Mouse (Mus musculus) splenic B cell, adult 2 months (primary cell): Measurements from ENCODE around the gene Dtymk.
"Not testable (repeated sequence)": the region's sequence is repeated elsewhere in the genome, so short reads cannot be mapped to it uniquely, and the experiment has no call there.

Experiments used
- DNase-seq: peaks from one replicate; pipeline ENCODE4 v3.0.0-alpha.2; 2011; ENCODE audit warnings: low read depth, low spot score
- H3K27me3 ChIP-seq: 2 replicates; pipeline ENCODE4 v1.6.1; 2012; ENCODE audit warnings: mild to moderate bottlenecking, low read length, moderate library complexity, mixed read lengths; ENCODE audit not compliant: control insufficient read depth, poor library complexity, insufficient read depth, severe bottlenecking
- H3K36me3 ChIP-seq: 2 replicates; pipeline ENCODE4 v1.6.1; 2012; ENCODE audit warnings: mild to moderate bottlenecking, low read length, moderate library complexity, mixed read lengths; ENCODE audit not compliant: control insufficient read depth, poor library complexity, insufficient read depth, severe bottlenecking

Dtymk gene

DNA sequence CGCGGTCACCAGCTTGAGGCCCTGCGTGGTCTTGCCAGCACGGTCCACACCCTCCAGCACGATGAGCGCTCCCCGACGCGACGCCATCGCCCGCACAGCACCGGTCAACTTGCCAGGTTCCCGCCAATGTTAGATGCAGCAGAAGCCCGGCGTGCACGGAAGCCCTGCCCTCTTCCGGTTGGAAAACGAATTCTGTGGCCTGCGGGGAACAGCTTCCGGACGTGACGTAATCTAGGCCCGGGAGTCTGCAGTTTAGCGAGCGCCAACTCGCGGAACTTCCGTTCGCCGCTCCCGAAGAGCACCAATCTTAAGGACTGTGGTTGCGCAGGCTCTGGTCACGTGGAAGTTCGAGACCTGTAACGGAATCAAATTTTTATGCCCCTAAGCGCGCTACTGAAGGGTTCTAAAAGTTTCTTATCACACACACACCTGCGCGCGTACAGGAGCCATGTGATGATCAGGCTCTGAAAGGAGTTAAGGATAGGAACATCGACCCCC is at the start of gene Dtymk:
Gene Dtymk, minus strand, starts transcription at position 194 of the 498 bp plus-strand sequence.
- Histone ChIP-seq H3K27me3 (no peaks in the 10 kb centered on the region), H3K36me3 (peaks cover 7% of the 10 kb centered on the region)
- peak; percentile 95 for DNase-seq

DNA sequence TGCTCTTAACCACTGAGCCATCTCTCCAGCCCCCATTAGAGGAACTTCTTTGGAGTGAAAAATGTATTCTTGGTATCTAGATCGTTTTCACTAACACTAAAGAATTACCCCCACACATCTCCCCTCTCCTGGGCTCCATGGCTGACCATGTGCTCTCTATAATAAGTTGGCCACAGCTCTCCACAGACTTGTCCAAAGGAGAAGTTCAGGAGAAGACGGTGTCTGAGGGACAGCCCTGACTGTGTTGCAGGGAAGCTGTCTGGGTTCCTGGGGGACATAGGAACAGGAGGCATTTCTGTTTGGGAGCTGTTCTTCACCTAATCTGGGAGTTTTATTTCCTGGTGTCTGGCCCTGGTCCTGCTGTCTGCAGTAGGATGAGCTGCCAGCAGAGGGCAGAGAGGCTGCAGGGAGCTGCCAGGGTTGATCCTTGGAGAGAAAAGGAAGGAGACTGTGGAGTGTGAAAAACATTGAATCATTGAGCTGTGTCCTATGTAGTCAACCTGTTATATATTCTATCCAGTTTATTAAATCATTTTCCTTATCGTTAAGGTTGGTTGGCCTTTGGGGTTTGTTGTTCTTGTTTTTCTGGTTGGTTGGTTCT is 44.1 kb upstream of the Dtymk start:
- not testable (repeated sequence) for H3K36me3 ChIP-seq, DNase-seq, H3K27me3 ChIP-seq

DNA sequence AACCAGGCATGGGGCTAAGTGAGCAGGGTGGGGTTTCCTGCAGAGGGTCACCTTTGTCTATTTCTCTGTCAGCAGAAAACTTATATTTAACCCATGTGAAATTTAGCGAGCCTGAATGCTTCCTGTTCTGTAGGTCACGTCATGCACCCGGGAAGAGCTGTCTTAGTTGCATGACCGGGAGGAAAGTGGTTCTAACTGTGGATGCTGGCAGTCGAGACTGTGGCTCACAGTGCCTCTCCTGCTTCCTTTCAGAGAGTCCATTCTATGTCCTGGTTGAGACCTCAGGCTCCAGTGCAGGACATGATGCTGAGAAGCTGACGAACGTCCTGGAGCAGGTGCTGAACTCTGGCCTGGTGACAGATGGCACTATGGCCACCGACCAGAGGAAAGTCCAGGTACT is 36.8 kb upstream of the Dtymk start:
- H3K27me3 ChIP-seq, H3K36me3 ChIP-seq, DNase-seq: not testable (repeated sequence)

DNA sequence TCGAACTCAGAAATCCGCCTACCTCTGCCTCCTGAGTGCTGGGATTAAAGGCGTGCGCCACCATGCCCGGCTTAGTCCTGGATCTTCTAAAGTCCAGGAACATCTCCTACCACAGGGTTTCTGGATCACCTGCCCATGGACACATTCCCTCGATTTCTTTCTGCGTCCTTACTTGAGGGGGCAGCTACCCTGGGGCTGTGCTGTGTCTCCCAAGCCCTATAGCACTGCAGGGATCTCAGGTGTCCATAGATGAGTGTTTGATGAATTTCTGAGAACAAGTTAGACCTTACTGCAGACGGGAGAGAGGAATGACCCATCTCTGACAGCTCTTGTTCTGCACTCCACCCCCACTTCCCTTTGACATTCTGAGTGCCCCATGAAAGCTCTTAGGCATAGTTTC is 35.6 kb upstream of the Dtymk start:
- Histone ChIP-seq H3K36me3 (peaks cover 7% of the 10 kb centered on the region), H3K27me3 (no peaks in the 10 kb centered on the region)
- DNase-seq: no peak

DNA sequence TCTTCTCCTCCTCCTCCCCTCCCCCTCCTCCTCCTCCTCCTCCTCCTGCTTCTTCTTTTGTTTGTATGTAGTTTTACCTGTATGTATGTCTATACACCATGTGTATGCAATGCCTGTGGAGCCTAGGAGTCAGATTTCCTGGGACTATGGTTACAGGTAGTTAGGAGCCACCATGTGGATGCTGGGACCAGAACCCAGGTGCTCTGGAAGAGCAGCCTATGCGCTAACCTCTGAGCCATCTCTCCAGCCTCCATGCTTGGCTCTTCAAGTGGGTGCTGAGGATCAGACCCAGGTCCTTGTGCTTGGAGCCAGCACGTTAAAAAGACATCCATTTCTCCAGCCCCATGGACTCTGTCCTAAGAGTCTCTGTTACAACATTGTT is 34.8 kb upstream of the Dtymk start:
- DNase-seq: no peak
- Histone ChIP-seq H3K36me3 (peaks cover 7% of the 10 kb centered on the region), H3K27me3 (no peaks in the 10 kb centered on the region)

DNA sequence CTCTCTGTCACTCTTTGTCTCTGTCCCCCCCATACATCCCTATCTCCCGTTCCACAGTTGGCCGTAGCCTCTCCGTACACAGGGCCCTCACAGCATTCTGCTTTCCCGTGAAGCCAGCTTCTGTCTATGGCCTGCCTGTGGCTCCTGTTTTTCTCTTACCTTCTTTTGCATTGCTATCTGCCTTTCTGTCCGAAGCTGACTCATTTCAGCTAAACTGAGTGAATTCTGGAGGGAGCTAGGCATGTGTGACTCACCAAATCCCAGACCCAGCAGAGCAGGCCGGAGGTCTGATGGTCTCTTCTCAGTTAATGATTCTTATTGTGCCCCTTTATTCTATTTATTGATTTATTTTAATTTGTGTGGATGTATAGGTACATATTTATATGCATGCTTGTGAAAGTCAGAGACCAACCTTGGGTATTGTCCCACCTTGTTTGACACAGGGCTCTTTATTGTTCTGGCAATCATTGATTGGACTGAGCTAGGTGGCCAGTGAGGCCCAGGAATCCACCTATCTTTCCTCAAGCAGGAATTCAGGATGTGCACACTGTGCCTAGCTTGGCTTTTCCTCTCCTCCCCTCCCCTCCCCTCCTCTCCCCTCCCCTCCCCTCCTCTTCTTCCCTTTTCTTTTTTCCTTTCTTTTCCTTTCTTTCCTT is 34.3 kb upstream of the Dtymk start:
- DNase-seq: no peak
- H3K27me3 ChIP-seq: no peaks in the 10 kb centered on the region
- H3K36me3 ChIP-seq: peaks cover 7% of the 10 kb centered on the region

DNA sequence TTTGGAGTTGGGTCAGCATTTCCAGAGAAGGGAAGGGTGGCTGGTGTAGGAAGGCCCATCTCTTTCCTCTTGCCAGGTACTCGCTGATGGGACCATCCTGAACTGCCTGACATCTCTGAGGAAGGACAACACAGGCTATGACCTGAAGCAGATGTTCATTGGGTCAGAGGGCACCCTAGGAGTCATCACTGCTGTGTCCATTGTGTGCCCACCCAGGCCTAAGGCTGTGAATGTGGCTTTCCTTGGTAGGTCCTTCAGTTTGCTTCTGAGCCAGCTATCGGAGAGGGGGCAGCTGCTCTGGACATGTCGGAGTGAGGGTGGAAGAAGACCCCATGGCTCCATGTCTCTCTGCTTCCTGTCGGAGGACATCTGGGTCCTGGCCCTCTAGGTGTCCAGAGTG is 33.5 kb upstream of the Dtymk start:
- DNase-seq: no peak
- Histone ChIP-seq H3K36me3 (peaks cover 7% of the 10 kb centered on the region), H3K27me3 (no peaks in the 10 kb centered on the region)

DNA sequence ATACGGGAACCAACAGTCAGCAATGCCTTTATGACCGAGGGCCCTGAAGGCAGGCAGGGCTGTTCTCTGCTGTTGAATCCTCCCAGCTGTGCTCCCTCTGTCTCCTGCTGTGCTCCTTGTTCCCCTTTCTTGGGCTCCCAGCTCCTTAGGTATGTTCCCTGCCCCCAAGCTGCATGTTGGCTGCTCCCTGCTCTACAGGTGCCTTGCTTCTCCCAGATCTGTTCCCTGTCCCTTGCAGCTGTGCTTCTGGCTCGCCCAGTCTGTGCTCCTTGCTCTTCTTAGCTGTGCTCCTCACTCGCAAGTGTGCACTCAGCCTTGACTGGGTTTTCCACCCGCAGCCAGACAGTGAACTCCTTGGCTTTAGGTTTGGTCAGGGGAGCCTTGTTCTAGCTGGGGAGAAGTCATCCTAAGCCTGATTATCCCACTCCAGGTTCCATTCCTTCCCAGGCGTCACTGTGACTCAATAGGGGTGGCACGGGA is 33.0 kb upstream of the Dtymk start:
- DNase-seq: no peak
- Histone ChIP-seq H3K36me3 (peaks cover 7% of the 10 kb centered on the region), H3K27me3 (no peaks in the 10 kb centered on the region)

DNA sequence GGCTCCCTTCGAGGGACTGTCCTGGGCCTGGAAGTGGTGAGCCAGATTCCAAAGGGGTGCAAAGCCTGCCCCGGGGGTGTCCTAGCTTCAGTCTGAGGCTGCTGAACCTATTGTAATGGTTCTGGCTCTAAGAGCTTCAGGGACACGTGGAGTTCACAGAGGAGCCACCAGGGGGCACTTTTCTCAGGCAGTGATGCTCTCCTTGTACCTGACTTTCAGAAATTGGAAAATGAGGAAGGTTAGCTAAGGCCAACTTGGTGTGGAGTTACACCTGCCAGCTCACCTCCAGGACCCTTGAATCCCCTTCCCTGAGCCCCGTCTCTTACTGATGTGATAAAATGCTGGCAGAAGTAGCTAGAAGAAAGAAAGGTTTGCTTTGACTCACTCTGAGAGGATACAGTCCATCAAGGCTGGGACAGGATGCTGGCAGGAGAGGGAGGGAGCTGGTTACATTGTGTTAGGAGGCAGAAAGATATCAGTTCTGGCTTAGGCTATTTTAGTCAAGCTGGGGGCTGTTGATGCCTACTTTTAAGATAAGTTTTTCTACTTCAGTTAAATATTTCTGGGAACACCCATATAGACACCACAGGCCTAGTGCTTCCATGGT is 31.1 kb upstream of the Dtymk start:
- not testable (repeated sequence) for DNase-seq, H3K36me3 ChIP-seq, H3K27me3 ChIP-seq

DNA sequence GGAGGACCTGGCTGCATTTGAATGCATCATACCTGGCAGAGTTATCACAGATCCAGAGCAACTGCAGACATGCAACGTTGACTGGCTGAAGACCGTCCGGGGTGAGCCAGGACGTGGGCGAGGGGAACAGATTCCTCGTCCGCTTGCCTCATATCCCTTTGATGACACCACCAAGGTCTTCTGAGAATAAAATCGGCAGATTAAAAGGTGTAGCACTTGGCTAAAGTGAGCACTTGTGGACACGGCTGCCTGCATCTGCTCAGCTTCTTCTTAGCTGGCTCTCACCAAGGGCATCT is 24.8 kb upstream of the Dtymk start:
- H3K27me3 ChIP-seq: no peaks in the 10 kb centered on the region
- H3K36me3 ChIP-seq: no peaks in the 10 kb centered on the region
- no peak for DNase-seq

DNA sequence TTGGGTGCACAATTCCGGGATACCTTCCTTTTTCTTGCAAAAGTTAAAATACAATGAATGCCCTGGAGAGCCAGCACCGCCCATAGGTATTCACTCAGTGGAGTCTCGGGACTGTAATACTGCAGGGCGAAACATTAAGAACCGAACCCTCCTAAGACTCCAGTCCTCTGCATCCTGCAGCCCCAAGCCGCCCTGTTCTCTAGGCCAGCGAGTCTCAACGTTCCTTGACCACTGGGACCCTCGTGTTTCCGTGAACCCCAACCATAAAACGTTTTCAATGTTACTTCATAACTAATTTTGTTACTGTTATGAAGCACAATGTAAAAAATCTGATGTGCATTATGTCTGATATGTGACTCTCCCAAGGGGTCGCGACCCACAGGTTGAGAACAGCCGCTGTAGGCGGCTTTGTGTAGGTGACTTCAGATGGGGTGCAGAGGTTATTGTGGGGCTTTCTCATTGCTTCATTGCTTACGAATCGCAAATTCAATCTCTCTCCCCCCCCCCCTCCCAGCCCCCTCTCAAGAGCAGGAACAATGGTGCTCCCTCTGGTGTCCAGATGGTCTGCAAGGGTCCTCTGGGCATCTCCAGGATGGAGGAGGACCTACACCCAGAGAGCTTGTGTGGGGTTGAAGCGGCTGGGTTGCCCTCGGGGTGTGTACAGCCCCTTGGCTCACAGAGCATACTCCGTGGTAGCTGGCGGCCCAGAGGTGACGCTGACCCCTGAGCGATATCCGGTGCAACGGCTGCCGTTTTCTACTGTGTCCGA is 24.2 kb upstream of the Dtymk start:
- no peak for DNase-seq
- Histone ChIP-seq H3K27me3 (no peaks in the 10 kb centered on the region), H3K36me3 (no peaks in the 10 kb centered on the region)

DNA sequence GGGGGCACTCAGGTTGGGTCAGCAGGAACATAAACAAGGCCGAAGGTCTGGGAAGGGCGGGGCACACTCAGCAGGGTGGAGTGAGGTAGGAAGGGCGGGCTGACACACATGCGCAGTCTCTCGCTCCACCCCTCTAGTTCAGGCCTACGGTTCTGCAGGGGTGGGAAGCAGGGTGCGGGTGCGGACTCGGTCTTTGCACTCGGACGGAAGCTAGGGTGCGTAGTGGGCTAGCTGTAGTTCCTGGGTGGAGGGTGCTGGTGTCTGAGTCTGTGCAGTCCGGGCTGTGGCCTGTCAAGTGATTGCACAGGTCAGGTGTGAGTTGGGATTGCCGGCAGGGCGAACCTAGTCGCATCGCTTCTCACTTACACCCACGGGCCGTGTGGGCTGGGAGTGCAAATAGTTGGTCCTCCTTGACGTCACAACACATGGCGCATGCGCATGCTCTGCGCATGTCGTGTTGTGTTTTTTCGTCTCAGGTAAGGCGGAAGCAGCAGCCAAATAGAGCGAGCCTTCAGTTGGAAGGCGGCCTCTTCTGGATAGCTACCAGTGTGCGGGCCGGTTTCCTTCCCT is 23.5 kb upstream of the Dtymk start:
- H3K27me3 ChIP-seq: no peaks in the 10 kb centered on the region
- DNase-seq: peak; percentile 99
- no peaks in the 10 kb centered on the region for H3K36me3 ChIP-seq

DNA sequence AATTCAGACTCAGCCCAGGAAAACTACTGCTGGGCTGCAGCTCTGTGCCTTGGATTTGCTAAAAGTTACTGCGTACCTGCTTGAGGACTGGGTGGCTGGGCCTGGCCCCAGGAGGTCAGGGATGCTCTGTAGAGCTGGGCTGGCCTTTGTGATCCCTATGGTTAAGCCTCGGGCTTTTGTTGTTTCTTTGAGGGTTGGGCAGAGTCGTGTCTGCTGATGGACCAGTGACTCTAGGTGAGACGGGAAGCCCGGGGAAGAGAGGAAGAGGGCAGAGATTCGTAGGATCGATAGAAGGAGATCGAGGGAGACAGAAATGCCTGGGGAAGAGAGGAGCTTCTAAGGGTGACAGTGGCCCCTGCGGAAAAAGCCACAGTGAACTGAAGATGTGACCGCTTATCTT is 22.9 kb upstream of the Dtymk start, which contains the start of gene D2hgdh:
Gene D2hgdh, plus strand, starts transcription at position 301 of the 400 bp plus-strand sequence.
- H3K36me3 ChIP-seq: peaks cover 2% of the 10 kb centered on the region; the same call in 1 of the 2 replicates
- no peak for DNase-seq

DNA sequence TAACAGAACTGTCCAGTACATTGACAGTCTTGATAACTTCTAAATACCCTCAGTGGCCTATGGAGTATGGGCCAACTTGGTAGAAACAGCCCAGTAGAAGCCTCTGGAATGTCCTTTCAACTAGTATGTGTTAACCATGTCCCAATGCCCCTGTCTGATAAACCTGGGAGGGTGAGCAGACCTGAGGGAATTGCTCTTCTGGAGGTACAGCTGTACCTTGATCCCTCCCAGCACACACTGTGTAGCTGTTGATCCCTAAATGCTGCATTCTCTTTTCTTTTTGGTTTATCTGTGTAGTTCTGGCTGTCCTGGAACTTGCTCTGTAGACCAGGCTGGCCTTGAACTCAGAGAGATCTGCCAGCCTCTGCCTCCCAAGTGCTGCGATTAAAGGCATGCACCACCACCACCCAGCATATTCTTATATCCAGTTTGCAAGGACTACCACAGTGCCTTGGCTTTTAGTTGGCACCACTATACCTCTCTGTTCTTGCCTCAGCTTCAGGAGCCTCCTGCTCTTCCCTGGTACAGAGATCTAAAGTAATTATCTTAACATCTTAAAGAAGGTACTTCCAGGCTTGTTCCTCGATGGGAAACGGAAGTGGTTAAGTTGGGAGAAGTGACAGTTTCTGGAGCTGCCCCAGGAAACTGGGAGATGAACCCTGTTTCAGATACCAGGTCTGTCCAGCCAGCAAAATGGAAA is 22.2 kb upstream of the Dtymk start:
- peaks cover 5% of the 10 kb centered on the region; the same call in 1 of the 2 replicates for H3K36me3 ChIP-seq
- DNase-seq: no peak
- H3K27me3 ChIP-seq: no peaks in the 10 kb centered on the region

More for the DNA sequence above, 22.9 kb upstream of the Dtymk start, which contains the start of gene D2hgdh:
- no peaks in the 10 kb centered on the region for H3K27me3 ChIP-seq
